In the genomic region with DNA sequence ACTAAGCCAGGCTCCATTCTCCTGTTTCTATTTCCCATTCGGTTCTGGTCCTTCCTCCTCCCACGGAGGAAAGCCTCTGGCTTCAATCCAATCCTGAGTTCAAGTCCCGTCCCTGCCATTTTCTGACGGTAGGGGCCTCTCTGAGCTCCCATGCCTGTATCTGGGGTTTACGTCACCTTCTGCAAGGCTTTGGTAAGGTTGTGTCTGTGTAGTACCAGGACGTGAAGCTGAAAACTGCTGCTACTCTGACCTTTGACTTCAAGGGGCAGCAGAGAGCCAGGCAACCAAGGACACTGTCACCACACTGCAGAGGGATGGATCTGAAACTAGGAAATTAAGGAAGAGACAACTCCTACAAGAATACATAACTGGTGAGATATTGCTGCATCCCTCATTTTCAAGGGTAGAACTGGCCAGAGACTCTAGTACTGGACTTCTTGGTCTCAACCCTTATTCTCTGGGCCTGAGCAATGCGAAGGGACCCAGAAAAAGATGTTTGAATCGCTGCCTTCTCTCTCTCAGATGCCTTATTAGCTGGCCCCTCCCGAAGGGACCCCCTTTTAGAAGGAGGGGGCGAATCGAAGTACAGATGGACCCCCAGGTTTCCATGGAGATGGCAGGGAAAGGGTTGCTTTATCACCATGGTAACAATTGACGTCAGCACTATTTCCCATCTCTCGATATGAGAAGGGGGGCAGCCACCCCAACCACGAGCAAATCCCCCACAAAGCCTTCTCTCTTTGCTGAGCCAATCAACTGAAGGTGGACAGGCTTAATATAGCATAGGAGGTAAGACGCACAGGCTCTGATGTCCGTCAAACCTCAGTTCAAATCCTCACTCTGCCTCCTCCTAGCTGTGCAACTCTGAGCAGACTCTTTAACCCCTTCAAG, we compare ENCODE assay signal across 8 mouse cellular contexts. TPM values are rescaled to one million over a fixed set of nuclear protein-coding genes. Genes with fewer than 3 reads are reported as not detected.
DNase-seq lines count a peak whose midpoint lies in the region; ATAC-seq and TF ChIP-seq lines count a peak whose summit lies in the region.

No protein-coding gene starts in this region.

- H3K36me3 ChIP-seq in liver, adult 2 months (ENCODE audit: control insufficient read depth, insufficient read depth, low read length), result no peaks in the 10 kb centered on the region
- no peaks in the 10 kb centered on the region for H3K36me3 ChIP-seq in hindbrain, embryonic 15.5 days
- no peaks in the 10 kb centered on the region for H3K36me3 ChIP-seq in lung, embryonic 14.5 days (ENCODE audit: insufficient read depth)

- peak; percentile 34 for DNase-seq in liver, adult 2 months (ENCODE audit: extremely low read depth, low read depth, low spot score)
- DNase-seq in liver, result no peak
- peak; percentile 48 for DNase-seq in embryo, embryonic 9.5 days (ENCODE audit: extremely low spot score)
- peak; percentile 26 for DNase-seq in lung, embryonic 14.5 days
- DNase-seq in retina, embryonic 14.5 days (ENCODE audit: low spot score), result peak; percentile 36
- no peak for DNase-seq in adrenal gland, adult 8-10 months
- no peak for DNase-seq in urinary bladder, postnatal 4 days (ENCODE audit: low spot score in 2 of 2)

- TF ChIP-seq CTCF in liver, adult 2 months (IDR thresholded peaks at IDR 0.05; ENCODE audit: low read depth, low read length), result peak; percentile 13; the same call in 1 of the 2 replicates
- peak; percentile 39 for TF ChIP-seq CTCF in lung, embryonic 14.5 days (IDR thresholded peaks at IDR 0.05; ENCODE audit: low read depth)

- no peak overlapping the region for H3K4me3 ChIP-seq in liver, adult 2 months (ENCODE audit: insufficient read depth, low read depth, low read length)
- peak overlapping the region; percentile 18 for H3K4me3 ChIP-seq in hindbrain, embryonic 15.5 days
- no peak overlapping the region for H3K4me3 ChIP-seq in lung, embryonic 14.5 days (ENCODE audit: low read depth, low read length)

- H3K27ac ChIP-seq in liver, adult 2 months (replicated peaks; ENCODE audit: insufficient read depth, low read depth, low read length), result peak overlapping the region; percentile 83
- peak overlapping the region; percentile 80 for H3K27ac ChIP-seq in hindbrain, embryonic 15.5 days (replicated peaks)
- H3K27ac ChIP-seq in lung, embryonic 14.5 days (ENCODE audit: low read depth), result peak overlapping the region; percentile 74

- 0 out of 2 replicates have a peak overlapping the region, but pooled peaks have one; percentile 10 for H3K9ac ChIP-seq in liver, adult 2 months (ENCODE audit: low read depth, low read length)
- peak overlapping the region; percentile 29; the same call in 1 of the 2 replicates for H3K9ac ChIP-seq in hindbrain, embryonic 15.5 days
- H3K9ac ChIP-seq in lung, embryonic 14.5 days, result 0 out of 2 replicates have a peak overlapping the region, but pooled peaks have one; percentile 2

- no peaks in the 10 kb centered on the region for H3K79me2 ChIP-seq in liver, adult 2 months (ENCODE audit: control insufficient read depth, insufficient read depth, low read length)

- peak; percentile 61 for ATAC-seq in hindbrain, embryonic 15.5 days (ENCODE audit: low FRiP score, low read depth)
- ATAC-seq in lung, embryonic 14.5 days (ENCODE audit: insufficient read depth), result no peak

- peak overlapping the region; percentile 44 for H3K4me2 ChIP-seq in hindbrain, embryonic 15.5 days
- H3K4me2 ChIP-seq in lung, embryonic 14.5 days, result peak overlapping the region; percentile 5

- H3K4me1 ChIP-seq in liver, adult 2 months (ENCODE audit: control insufficient read depth, insufficient read depth, low read length), result 0 out of 2 replicates have a peak, but pooled peaks cover 3% of the 10 kb centered on the region
- H3K4me1 ChIP-seq in hindbrain, embryonic 15.5 days (replicated peaks), result peaks cover 37% of the 10 kb centered on the region
- no peaks in the 10 kb centered on the region for H3K4me1 ChIP-seq in lung, embryonic 14.5 days (ENCODE audit: insufficient read depth)

- no peak for TF ChIP-seq POLR2A in liver, adult 2 months (IDR thresholded peaks at IDR 0.05; ENCODE audit: extremely low read depth, insufficient read depth, low read length)

- H3K9me3 ChIP-seq in hindbrain, embryonic 15.5 days, result no peaks in the 10 kb centered on the region
- no peaks in the 10 kb centered on the region for H3K9me3 ChIP-seq in lung, embryonic 14.5 days (ENCODE audit: low read depth, low read length)

- WGBS in liver, adult 2 months, result 46% methylated on average over 16 of the region's 16 CpGs
- WGBS in hindbrain, embryonic 15.5 days, result 12% methylated on average over 16 of the region's 16 CpGs
- WGBS in lung, embryonic 14.5 days, result 32% methylated on average over 16 of the region's 16 CpGs

- peaks cover 3% of the 10 kb centered on the region for H3K27me3 ChIP-seq in liver, adult 2 months (ENCODE audit: control insufficient read depth, insufficient read depth, low read length)
- peaks cover 4% of the 10 kb centered on the region; the same call in 1 of the 2 replicates for H3K27me3 ChIP-seq in hindbrain, embryonic 15.5 days
- H3K27me3 ChIP-seq in lung, embryonic 14.5 days (ENCODE audit: insufficient read depth, low read length), result peaks cover 12% of the 10 kb centered on the region

RNA-seq across cellular contexts. Expression of a gene that starts 4.9 kb away (rescaled TPM):
- not detected in 2 replicates for total RNA-seq in liver, adult 2 months (2014; rRNA removed)
- 0.38 TPM in 1 of 2 replicates, not detected in the other for polyA plus RNA-seq in liver, adult 2 months (2012; rRNA removed)
- polyA plus RNA-seq in hindbrain, embryonic 15.5 days (2015; fragmentation: Nextera tagmentation; extraction: Ambion mirVana), result 0.39 and 0.87 TPM in 2 replicates
- not detected in 2 replicates for polyA plus RNA-seq in lung, embryonic 14.5 days (2014; fragmentation: Nextera tagmentation; extraction: Ambion mirVana)
- total RNA-seq in adrenal gland, adult 8-10 months (2022), result 1 to 10 TPM in 1 of 4 experiments, not detected in 3; 1.2 TPM

RNA-seq across cellular contexts. Expression of a gene that starts 5.1 kb away (rescaled TPM):
- not detected in 2 replicates for total RNA-seq in liver, adult 2 months (2014; rRNA removed)
- not detected in 2 replicates for polyA plus RNA-seq in liver, adult 2 months (2012; rRNA removed)
- 0.53 and 0.73 TPM in 2 replicates for polyA plus RNA-seq in hindbrain, embryonic 15.5 days (2015; fragmentation: Nextera tagmentation; extraction: Ambion mirVana)
- not detected in 2 replicates for polyA plus RNA-seq in lung, embryonic 14.5 days (2014; fragmentation: Nextera tagmentation; extraction: Ambion mirVana)
- not detected for total RNA-seq in adrenal gland, adult 8-10 months (2022)

RNA-seq across cellular contexts. Expression of a gene that starts 17.5 kb away (rescaled TPM):
- total RNA-seq in liver, adult 2 months (2014; rRNA removed), result 5.3 and 9.9 TPM in 2 replicates
- 7.7 and 11.1 TPM in 2 replicates for polyA plus RNA-seq in liver, adult 2 months (2012; rRNA removed)
- polyA plus RNA-seq in hindbrain, embryonic 15.5 days (2015; fragmentation: Nextera tagmentation; extraction: Ambion mirVana), result 1,671 and 1,849 TPM in 2 replicates
- polyA plus RNA-seq in lung, embryonic 14.5 days (2014; fragmentation: Nextera tagmentation; extraction: Ambion mirVana), result 799 and 847 TPM in 2 replicates
- 10 to 100 TPM; 36.0 to 48.0 (median 43.9) TPM for total RNA-seq in adrenal gland, adult 8-10 months (2022)

RNA-seq across cellular contexts. Expression of a gene that starts 34.5 kb away (rescaled TPM):
- 22.1 and 26.6 TPM in 2 replicates for total RNA-seq in liver, adult 2 months (2014; rRNA removed)
- polyA plus RNA-seq in liver, adult 2 months (2012; rRNA removed), result 14.5 and 19.3 TPM in 2 replicates
- polyA plus RNA-seq in hindbrain, embryonic 15.5 days (2015; fragmentation: Nextera tagmentation; extraction: Ambion mirVana), result 35.3 and 37.4 TPM in 2 replicates
- polyA plus RNA-seq in lung, embryonic 14.5 days (2014; fragmentation: Nextera tagmentation; extraction: Ambion mirVana), result 20.5 and 20.9 TPM in 2 replicates
- total RNA-seq in adrenal gland, adult 8-10 months (2022), result 10 to 100 TPM; 73.0 to 83.5 (median 80.3) TPM

RNA-seq across cellular contexts. Expression of a gene that starts 46.6 kb away (rescaled TPM):
- total RNA-seq in liver, adult 2 months (2014; rRNA removed), result 16.8 and 20.5 TPM in 2 replicates
- 15.8 and 18.1 TPM in 2 replicates for polyA plus RNA-seq in liver, adult 2 months (2012; rRNA removed)
- 84.7 and 92.2 TPM in 2 replicates for polyA plus RNA-seq in hindbrain, embryonic 15.5 days (2015; fragmentation: Nextera tagmentation; extraction: Ambion mirVana)
- polyA plus RNA-seq in lung, embryonic 14.5 days (2014; fragmentation: Nextera tagmentation; extraction: Ambion mirVana), result 243 and 246 TPM in 2 replicates
- 10 to 100 TPM; 41.0 to 84.1 (median 61.0) TPM for total RNA-seq in adrenal gland, adult 8-10 months (2022)

Comparison
In these comparisons a context has a peak if more than half of its experiments do, and no peak if none do; other contexts are left out.
1. DNase-seq: peak in liver, adult 2 months (single experiment), embryo, embryonic 9.5 days (single experiment), lung, embryonic 14.5 days (single experiment) and retina, embryonic 14.5 days (single experiment); none in liver (single experiment), adrenal gland, adult 8-10 months (single experiment) and urinary bladder, postnatal 4 days (0 of 2).
2. RNA of a gene that starts 17.5 kb away (polyA plus RNA-seq): 1,671 to 1,849 TPM in hindbrain, embryonic 15.5 days and 799 to 847 TPM in lung, embryonic 14.5 days; 7.7 to 11.1 TPM in liver, adult 2 months; every median in the first group is over 10 times any median in the second.
3. Peak in every context shown above with its lines, with median percentiles within 50 percentile points of each other: H3K27ac ChIP-seq and H3K9ac ChIP-seq.